Mouse (Mus musculus): ENCODE results near the gene Obox8. TPM values are rescaled to one million over a fixed set of nuclear protein-coding genes. Genes with fewer than 3 reads are reported as not detected.

Obox8 gene
- not detected in 2 replicates for total RNA-seq (2014; rRNA removed; ENCODE audit: low replicate concordance)
- not detected in 2 replicates for polyA plus RNA-seq (2015; fragmentation: Nextera tagmentation; extraction: Ambion mirVana)

DNA sequence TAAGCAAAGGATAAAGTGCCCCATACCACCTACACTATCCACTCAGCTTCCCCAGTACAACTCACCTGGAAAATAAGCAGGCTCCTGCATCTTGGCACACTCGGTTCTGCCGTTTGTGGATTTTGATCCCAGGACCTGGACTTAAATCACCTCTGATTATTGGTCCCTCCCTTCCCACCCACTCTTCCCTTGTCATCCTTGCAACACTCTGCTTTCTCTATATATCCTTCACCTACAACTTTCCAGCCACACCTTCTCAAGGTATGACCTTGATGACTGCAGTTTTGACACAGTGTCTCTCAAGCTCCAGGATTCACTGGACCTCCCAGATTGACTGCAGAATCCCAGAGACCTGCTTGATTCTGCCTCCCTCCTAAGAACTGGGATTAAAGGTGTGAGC is at the start of gene Obox8:
Gene Obox8, minus strand, starts transcription at position 101 of the 400 bp plus-strand sequence.
- 72% methylated on average over 2 of the region's 2 CpGs for WGBS
- no peak for ATAC-seq (ENCODE audit: insufficient read depth, low read depth)
- DNase-seq (ENCODE audit: low spot score), result no peak
- Histone ChIP-seq H3K27ac (ENCODE audit: low read depth) (no peak within 1 kb of the TSS), H3K36me3 (replicated peaks; ENCODE audit: control insufficient read depth, insufficient read depth, low read length) (no peaks in the 10 kb centered on the region), H3K4me1 (ENCODE audit: control insufficient read depth, insufficient read depth) (no peaks in the 10 kb centered on the region), H3K4me2 (ENCODE audit: low read depth, low read length) (no peak within 1 kb of the TSS), H3K27me3 (ENCODE audit: control insufficient read depth, insufficient read depth, low read length) (no peaks in the 10 kb centered on the region), H3K9me3 (replicated peaks; ENCODE audit: control insufficient read depth, low read length) (0 out of 2 replicates have a peak, but pooled peaks cover 20% of the 10 kb centered on the region), H3K4me3 (ENCODE audit: low read depth, low read length) (no peak within 1 kb of the TSS), H3K9ac (replicated peaks; ENCODE audit: low read depth, low read length) (no peak within 1 kb of the TSS)
- no peak for TF ChIP-seq EP300 (IDR thresholded peaks at IDR 0.05; ENCODE audit: low read depth)
- TF ChIP-seq CTCF (IDR thresholded peaks at IDR 0.05; ENCODE audit: low read depth), result no peak

DNA sequence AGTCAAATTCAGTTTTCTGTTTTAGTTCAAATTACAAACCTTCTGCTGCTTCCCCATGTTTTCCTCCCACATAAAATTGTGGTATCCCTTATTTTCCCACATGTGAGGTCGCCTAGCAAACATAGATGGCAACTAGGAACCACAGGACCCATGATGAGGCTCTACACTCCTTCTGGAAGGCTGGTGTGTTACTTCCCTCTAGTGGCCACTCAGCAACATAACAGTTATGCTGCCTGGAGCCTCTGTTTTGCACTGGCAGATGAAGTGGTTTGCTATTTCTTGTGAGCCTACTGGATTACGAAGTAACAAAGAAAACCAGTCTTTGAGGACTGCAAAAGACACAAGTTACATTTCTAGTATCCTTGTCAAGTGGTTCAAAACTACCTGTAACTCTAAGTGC is 16.1 kb downstream of the Obox8 start:
- H3K27ac ChIP-seq (ENCODE audit: low read depth), result no peak overlapping the region
- no peak overlapping the region for H3K9ac ChIP-seq (replicated peaks; ENCODE audit: low read depth, low read length)

DNA sequence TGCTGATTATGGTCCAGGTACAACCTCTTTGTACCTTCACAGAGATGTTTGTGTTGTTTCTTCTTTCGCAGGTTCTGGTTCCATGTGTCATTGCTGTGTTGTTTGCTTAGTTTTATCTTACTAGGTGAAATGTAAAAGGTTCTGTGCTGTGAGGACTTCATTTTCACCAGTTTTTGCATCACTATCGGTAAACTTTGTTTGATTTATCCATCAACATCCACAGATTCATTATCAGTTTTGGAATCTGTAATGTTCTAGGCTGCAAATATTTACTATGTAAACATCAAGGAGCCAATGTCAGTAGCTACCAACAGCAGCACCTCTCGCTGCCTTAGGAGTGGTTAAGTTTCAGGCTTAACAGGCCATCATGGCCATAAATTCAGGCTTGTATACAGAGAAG is 24.7 kb downstream of the Obox8 start:
- 60% methylated on average over 3 of the region's 3 CpGs for WGBS
- TF ChIP-seq EP300 (IDR thresholded peaks at IDR 0.05; ENCODE audit: low read depth) (no peak), CTCF (IDR thresholded peaks at IDR 0.05; ENCODE audit: low read depth) (no peak)
- DNase-seq (ENCODE audit: low spot score) (no peak), ATAC-seq (ENCODE audit: insufficient read depth, low read depth) (no peak)
- H3K4me3 ChIP-seq (ENCODE audit: low read depth, low read length), result no peak overlapping the region
- peaks cover 14% of the 10 kb centered on the region; the same call in 1 of the 2 replicates for H3K9me3 ChIP-seq (replicated peaks; ENCODE audit: control insufficient read depth, low read length)
- no peaks in the 10 kb centered on the region for H3K27me3 ChIP-seq (ENCODE audit: control insufficient read depth, insufficient read depth, low read length)
- no peak overlapping the region for H3K9ac ChIP-seq (replicated peaks; ENCODE audit: low read depth, low read length)
- H3K4me1 ChIP-seq (ENCODE audit: control insufficient read depth, insufficient read depth), result no peaks in the 10 kb centered on the region
- H3K27ac ChIP-seq (ENCODE audit: low read depth), result no peak overlapping the region
- H3K36me3 ChIP-seq (replicated peaks; ENCODE audit: control insufficient read depth, insufficient read depth, low read length), result no peaks in the 10 kb centered on the region
- H3K4me2 ChIP-seq (ENCODE audit: low read depth, low read length), result no peak overlapping the region

More for the DNA sequence above, 16.1 kb downstream of the Obox8 start:
- no peak overlapping the region for H3K4me2 ChIP-seq (ENCODE audit: low read depth, low read length)
- DNase-seq (ENCODE audit: low spot score) (no peak), ATAC-seq (ENCODE audit: insufficient read depth, low read depth) (no peak)
- 15% methylated on average over 2 of the region's 2 CpGs for WGBS
- TF ChIP-seq CTCF (IDR thresholded peaks at IDR 0.05; ENCODE audit: low read depth) (0 out of 2 replicates have a peak, but pooled peaks have one; percentile 26), EP300 (IDR thresholded peaks at IDR 0.05; ENCODE audit: low read depth) (no peak)
- no peak overlapping the region for H3K4me3 ChIP-seq (ENCODE audit: low read depth, low read length)
- no peaks in the 10 kb centered on the region for H3K36me3 ChIP-seq (replicated peaks; ENCODE audit: control insufficient read depth, insufficient read depth, low read length)
- H3K27me3 ChIP-seq (ENCODE audit: control insufficient read depth, insufficient read depth, low read length), result no peaks in the 10 kb centered on the region
- H3K4me1 ChIP-seq (ENCODE audit: control insufficient read depth, insufficient read depth), result no peaks in the 10 kb centered on the region
- peaks cover 2% of the 10 kb centered on the region for H3K9me3 ChIP-seq (replicated peaks; ENCODE audit: control insufficient read depth, low read length)

DNA sequence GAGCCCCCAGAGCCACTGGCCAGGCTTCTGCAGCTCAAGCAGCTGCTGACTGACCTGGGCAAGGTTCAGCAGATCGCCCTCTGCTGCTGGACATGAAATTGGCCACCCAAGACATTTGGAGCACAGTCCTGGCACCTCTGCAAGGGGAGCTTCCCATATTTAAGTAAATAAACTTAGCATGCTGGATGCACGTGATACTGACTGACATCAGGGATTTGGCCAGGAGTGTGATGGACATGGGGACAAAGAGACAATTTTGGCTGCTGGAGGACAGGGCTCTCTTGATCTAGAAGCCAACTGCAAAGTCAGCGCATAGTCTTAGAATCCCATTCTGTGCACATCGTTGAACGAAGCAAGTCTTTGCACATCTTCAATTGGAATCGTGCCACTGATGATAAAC is 25.8 kb downstream of the Obox8 start:
- H3K4me2 ChIP-seq (ENCODE audit: low read depth, low read length), result no peak overlapping the region
- no peak overlapping the region for H3K9ac ChIP-seq (replicated peaks; ENCODE audit: low read depth, low read length)
- no peak for ATAC-seq (ENCODE audit: insufficient read depth, low read depth)
- H3K9me3 ChIP-seq (replicated peaks; ENCODE audit: control insufficient read depth, low read length), result peaks cover 14% of the 10 kb centered on the region; the same call in 1 of the 2 replicates
- H3K4me1 ChIP-seq (ENCODE audit: control insufficient read depth, insufficient read depth), result no peaks in the 10 kb centered on the region
- no peak overlapping the region for H3K4me3 ChIP-seq (ENCODE audit: low read depth, low read length)
- no peaks in the 10 kb centered on the region for H3K27me3 ChIP-seq (ENCODE audit: control insufficient read depth, insufficient read depth, low read length)
- H3K27ac ChIP-seq (ENCODE audit: low read depth), result no peak overlapping the region
- TF ChIP-seq CTCF (IDR thresholded peaks at IDR 0.05; ENCODE audit: low read depth) (no peak), EP300 (IDR thresholded peaks at IDR 0.05; ENCODE audit: low read depth) (no peak)
- no peaks in the 10 kb centered on the region for H3K36me3 ChIP-seq (replicated peaks; ENCODE audit: control insufficient read depth, insufficient read depth, low read length)
- 80% methylated on average over 6 of the region's 6 CpGs for WGBS
- DNase-seq (ENCODE audit: low spot score), result no peak

Other genes starting within 250 kb of the Obox8 start
- gene Sult2a3, start 210.5 kb downstream of the Obox8 start, total RNA-seq (2014; rRNA removed; ENCODE audit: low replicate concordance), result not detected in 2 replicates
- not detected in 2 replicates for gene Sult2a3, start 210.5 kb downstream of the Obox8 start, polyA plus RNA-seq (2015; fragmentation: Nextera tagmentation; extraction: Ambion mirVana)
- not detected in 2 replicates for gene Sult2a6, start 78.7 kb downstream of the Obox8 start, total RNA-seq (2014; rRNA removed; ENCODE audit: low replicate concordance)
- gene Sult2a6, start 78.7 kb downstream of the Obox8 start, polyA plus RNA-seq (2015; fragmentation: Nextera tagmentation; extraction: Ambion mirVana), result not detected in 2 replicates
- not detected in 2 replicates for gene Sult2a8, start 113.2 kb upstream of the Obox8 start, total RNA-seq (2014; rRNA removed; ENCODE audit: low replicate concordance)
- gene Sult2a8, start 113.2 kb upstream of the Obox8 start, polyA plus RNA-seq (2015; fragmentation: Nextera tagmentation; extraction: Ambion mirVana), result not detected in 2 replicates
- gene Sult2a7, start 160.7 kb upstream of the Obox8 start, total RNA-seq (2014; rRNA removed; ENCODE audit: low replicate concordance), result not detected in 2 replicates
- gene Sult2a7, start 160.7 kb upstream of the Obox8 start, polyA plus RNA-seq (2015; fragmentation: Nextera tagmentation; extraction: Ambion mirVana), result not detected in 2 replicates
- gene Vmn1r90, start 229.9 kb upstream of the Obox8 start, total RNA-seq (2014; rRNA removed; ENCODE audit: low replicate concordance), result 0.12 TPM in 1 of 2 replicates, not detected in the other
- 0.05 TPM in 1 of 2 replicates, not detected in the other for gene Vmn1r90, start 229.9 kb upstream of the Obox8 start, polyA plus RNA-seq (2015; fragmentation: Nextera tagmentation; extraction: Ambion mirVana)